Mouse (Mus musculus) right cerebral cortex, postnatal 14 days (tissue): ENCODE results near the gene Vdac1.

Experiments used
- DNase-seq: peaks from one replicate; pipeline ENCODE4 v3.0.0; 2022

Vdac1 gene

DNA sequence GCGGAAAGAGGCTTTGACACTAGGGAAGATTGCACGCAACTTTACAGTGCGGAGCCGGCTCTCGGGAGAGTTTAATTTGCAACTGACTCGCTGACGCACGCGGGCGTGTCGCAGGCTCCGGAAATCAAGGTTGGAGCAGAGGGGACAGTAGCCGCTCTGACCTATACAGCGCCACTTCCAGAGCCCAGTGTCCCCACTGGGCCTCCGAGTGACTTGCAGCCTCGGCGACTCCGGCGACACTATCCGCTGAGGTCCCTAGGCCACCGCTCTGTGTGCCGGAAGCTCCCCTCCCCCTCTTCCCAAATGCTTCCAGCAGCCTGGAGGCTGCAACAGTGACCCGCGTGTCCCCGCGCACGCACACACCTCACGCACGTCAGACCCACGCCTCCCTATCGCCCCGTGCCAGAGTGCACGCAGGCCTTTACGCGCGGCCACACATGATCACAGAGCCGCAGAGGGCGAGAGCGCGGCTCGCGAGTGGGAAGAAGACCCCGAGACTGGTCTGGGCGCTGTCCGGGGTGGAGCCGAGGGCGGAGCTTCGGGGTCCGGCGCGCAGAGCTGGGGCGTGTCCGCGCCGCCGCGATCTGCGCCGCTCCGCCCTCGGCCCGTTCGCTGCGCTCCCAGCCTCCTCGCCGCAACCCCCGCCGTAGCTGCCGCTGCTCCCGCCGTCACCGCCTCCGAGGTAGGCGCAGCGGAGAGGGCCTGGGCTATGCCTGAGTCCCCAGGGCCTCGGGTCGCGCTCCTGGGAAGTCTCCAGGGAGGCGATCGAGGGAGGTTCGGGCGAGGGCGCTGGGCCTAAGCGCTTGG is at the start of gene Vdac1:
Gene Vdac1, plus strand, starts transcription at position 390 of the 807 bp plus-strand sequence.
- peak; percentile 87 for DNase-seq

DNA sequence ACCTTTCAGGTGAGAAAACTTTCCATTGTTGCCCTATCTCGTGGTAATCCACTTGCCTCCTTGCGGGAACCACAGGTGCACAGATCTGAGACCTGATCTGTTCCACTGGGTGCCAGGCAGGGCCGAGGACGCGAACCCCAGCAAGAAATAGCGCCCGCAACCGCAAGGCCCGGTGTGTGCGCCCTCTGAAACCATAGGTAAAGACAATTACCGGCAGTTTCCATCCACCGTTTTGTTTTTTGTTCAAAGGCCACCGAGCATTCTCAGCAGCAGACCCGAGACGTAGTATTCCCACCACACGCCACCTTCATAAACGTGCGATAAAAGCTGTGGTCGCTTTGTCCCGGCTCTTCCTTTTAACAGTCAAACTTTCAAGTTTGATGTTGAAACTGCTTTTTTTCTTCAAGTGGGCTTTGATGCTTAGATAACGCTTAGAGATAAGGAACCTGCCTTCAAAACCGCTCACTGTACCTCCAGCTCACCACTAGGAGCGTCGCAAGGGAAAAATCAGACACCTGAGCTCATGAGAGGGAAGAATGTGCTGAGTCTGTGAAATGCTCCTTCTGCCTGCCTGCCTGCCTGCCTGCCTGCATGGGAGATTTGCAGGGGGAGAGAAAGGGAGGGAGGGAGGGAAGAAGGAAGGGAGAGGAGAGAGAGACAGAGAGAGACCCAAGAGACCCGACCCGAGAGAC is 46.4 kb upstream of the Vdac1 start:
- no peak for DNase-seq

DNA sequence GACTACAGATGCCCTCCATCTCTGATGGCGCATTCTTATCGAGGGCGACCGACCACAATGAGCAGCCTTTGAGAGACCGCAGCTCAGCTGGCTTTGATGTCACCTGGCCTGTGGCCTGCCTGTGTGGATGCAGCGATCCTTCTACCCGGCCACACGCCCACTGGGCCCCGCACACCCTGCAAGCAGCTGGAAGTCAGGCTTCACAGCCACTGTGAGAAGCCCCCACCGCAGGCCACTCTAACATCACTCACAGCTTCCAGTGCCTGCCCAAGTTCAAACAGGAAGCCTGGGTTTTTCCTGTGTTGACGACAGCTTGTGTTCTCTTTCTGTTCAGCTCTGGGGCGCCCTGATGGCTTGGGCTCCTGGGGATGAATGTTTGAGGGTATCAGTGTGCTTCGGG is 42.2 kb upstream of the Vdac1 start:
- DNase-seq = no peak

DNA sequence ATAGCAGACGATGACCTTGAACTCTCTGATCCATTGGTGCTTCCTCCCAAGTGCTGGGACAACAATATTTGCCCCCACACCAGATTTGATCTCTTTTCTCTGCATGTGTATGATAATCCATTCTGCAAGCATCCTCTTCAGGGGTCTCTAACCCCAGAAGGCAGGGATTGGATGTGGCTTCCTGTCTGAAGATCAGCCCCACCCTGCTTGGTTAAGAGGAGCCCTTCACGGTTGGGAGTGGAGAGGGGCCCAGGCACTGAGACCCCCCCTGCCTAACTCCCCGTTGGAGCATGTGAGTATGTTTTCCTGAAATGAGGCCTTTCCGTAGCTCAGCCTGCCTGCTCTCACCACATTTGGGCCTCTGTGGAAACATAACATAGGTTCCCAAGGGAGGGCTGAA is 41.0 kb upstream of the Vdac1 start:
- no peak for DNase-seq

DNA sequence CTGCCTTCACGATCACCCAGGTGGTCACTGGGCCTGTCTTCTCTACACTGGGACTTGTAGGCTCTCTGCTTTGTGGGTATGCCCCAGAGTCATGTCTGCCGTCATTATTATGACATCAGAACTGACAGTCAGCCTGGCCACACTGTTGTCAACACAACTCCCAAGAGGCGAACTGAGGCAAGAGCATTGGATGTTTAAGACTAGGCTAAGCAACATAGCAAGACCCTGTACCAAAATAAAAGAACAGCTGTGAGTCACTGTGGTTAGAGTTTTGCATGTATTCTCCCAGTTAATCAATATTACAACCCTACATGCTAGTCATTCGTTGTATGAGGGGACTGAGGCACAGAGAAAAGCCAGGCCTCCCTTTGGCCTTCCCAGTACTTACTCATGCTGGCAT is 40.1 kb upstream of the Vdac1 start:
- DNase-seq = no peak

DNA sequence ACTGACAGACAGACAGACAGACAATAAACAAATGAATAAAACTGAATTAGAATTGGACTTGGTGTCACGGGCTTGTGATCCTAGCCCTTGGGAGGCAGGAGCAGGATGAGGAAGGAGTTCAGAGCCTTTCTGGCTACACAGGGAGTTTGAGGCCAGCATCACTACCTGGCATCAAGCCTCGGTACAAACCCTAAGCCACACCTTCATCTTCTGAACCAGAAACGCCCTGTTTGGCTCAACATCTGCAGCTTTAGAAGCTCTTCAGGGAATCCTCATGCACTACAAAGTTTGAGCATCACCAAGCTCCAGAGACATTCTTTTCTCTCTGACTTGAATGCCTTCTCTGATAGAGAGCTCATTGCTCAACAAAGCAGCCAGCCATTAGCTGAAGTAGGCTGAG is 39.1 kb upstream of the Vdac1 start:
- no peak for DNase-seq

DNA sequence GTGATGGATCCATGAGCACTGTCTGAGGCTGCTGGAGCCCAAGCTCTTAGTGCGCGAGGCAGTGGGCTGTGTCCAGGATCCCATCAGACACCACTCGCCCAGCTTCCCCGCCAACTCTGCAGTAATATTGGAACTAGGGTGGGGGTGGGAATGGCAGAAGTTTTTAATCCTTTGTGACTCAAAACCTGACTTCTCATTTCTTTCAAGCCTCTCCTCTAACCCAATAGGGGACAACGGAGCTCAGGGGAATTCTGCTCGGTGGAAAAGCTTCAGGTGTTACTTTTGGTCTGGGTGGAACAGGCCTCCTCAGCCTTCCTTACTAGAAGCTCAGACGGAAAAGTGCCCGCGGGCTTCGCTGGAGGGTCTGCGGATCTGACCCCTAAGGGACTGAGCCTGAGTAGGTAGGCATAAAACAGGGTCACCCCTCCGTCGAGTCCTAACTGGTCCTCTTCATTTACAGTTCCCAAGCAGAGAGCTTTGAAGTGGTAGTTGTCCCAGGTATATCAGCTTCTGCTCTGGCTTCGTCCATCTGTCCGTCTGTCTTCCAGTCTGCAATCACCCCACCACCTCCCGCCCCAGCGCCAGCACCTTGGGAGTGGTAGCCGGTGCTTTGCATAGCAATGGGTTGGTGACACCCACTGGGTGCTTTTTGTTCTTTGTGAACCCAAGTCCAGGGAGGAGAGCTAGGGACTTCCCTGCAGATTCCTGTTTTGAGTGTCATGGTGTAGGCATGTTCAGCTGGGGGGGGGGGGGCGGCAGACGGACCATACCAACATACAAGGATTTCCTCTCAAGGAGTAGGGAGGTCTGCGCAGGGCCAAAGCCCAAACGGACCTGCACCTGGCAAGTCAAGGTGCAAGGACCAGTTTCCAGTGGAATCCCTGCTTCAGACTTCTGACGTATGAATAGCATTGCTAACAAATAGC is 36.0 kb upstream of the Vdac1 start:
- no peak for DNase-seq

DNA sequence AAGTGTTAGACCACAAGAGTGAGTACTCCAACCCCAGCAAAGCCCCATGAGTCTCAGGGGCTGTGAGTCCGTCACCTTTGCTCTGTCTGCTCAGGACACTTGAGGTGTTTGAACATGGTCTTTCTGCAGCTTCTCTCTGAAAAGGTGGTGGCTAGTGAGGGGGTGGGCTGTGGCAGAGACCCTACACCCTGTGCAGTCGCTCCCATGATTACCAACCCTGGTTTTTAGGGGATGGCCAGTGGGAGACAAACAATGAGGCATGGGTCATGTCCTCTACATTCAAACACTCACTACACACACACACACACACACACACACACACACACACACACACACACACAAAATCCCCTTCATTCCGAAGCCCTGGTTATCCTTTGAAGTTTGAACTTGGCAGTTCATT is 33.3 kb upstream of the Vdac1 start:
- DNase-seq = no peak

DNA sequence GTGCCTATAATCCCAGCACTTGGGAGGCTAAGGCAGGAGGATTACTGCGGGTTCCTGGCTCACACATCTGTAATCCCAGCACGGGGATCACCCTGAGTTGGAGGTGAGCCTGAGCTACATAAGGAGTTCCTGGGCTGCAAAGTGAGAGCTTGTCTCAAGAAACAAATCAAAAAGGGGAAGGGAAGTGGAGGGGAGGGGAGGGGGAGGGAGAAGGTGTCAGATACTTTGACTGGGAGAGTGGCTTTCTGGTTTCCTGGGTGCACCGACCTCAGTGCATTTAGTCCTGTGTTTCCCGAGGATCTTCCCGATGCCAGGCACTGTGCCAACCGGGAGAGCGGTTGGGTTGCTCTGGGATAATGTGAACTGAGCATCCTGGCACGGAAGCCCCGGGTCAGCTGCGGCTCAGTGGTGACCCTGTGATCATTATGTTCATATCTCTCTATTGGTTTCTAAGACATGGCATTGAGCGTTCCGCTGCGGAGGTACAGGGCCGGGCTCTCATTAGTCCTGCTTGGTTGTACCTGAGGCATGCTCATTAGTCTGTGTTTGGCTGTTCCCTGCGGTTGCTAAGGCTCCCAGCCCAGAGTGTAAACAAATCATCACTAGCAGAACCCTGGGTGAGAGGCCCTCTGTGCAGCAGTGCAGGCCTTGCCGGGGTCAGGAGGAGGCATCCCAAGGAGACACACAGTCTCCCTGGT is 28.1 kb upstream of the Vdac1 start:
- no peak for DNase-seq

DNA sequence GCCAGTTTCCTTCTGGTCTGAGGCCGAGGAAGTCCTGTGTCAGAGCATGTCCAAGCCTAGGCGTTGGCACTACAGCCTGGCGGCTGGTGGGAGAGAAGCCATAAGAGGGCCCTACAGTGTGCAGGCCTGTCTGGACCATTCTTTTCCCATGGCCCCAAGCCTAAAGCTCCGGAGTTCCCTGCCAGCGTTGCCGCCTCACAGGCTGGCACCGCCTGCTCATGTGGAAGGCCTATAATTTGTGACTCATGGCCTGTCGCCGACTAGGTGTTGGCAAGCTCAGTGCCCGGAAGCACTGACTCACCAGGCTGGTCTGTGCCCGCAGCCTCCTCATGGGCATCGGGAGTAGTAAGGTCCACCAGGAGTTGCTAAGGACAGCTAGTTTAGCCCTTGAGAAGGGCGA is 27.0 kb upstream of the Vdac1 start:
- peak; percentile 46 for DNase-seq

DNA sequence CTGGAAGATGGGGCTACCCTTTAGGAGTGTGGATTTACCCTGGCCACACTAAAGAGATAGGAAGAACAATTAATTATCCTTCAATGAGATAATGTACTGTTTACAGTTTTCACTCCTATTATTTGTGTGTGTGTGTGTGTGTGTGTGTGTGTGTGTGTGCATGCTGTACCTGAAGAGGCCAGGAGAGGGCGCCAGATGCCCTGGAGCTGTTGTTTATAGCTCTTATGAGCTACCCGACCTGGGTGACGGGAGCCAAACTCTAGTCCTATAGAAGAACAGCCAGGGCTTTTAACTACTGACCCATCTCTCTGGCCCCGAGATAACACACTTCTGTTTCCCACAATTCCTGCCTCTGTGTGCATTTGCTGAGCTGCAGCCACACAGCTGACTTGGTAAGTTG is 25.4 kb upstream of the Vdac1 start:
- no peak for DNase-seq

DNA sequence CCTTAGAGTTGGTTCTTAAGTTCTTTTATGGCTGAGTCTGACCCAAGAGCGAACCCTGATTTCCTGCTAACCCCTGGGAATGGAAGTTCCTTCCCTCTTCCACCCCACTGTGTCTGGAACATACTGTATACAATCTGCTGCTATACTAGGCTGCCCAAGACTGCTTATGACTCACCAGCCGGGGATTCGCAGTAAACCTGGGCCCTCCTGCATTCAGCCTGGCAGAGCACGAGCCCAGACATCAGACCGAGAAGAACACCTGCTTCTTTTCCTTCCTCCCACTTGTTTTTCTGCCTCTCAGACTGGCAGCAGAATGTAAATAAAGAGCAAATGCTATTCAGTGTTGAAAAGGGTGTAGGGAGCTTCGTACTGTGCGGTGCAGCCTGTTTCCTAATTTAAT is 24.7 kb upstream of the Vdac1 start:
- DNase-seq = peak; percentile 32

DNA sequence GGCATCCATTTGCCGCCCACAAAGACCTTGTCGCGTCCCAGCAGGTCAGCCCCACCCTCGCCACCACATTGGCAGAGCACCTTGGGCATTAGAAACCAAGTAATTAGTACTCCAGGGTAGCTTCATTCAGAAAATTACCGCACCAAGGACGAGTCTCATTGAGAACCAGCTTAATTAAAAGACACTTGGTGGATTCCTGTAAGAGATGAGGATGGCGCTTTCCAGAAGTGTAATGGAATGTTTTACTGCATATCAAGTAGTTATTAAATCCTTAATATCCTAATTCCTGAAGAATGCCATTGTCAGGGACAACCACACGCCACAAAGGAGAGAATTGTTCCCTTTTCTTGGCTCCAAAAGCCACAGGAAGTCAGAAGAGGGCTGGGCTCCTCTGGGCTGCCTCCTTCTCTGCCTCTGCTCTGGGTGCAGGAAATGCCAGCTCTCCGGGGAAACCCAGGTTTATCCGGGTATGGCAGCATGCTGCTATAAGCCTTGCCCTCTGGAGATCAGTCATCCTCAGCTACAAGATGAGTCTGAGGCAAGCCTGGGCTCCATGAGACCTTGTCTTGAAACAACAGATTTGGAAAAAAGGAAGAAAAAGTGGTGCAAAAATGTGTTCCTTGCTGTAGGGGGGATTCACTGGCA is 22.9 kb upstream of the Vdac1 start:
- DNase-seq = no peak

DNA sequence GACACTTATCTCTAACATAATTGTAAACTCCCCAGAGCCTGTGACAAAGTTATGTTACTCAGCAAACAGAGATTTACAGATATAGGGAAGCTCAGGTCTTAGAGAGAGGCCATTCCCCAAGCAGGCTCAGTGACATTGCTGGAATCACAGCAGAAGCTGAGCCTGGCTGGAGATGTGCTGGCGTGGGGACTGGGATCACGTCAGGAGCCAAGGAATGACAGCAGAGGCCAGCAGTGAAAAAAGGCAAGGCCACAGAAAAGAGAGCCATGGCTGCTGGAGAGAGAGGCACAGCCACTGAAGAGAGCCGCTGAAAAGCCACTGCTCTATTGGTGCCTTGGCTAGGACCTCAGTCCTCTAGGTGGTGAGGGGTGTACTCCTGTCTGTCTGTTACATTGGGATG is 22.3 kb upstream of the Vdac1 start:
- DNase-seq = no peak

DNA sequence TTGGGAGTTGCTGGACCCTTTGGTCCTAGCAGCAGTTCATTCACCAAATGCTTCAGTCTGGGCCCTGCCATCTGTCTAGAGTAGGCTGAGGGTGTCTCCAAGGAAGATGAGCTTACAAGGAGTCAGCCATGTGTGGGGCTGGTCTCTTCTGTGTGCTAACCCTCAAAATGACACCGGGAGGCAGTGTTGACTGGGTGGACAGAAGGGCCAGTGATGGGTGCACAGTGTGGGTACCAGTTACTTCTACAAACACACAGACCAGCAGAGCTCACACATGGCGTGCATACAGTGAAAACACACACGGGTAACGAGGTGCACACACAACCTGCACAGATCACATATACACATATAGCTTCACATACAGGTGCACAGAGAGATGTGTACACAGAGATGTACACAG is 21.6 kb upstream of the Vdac1 start:
- no peak for DNase-seq

DNA sequence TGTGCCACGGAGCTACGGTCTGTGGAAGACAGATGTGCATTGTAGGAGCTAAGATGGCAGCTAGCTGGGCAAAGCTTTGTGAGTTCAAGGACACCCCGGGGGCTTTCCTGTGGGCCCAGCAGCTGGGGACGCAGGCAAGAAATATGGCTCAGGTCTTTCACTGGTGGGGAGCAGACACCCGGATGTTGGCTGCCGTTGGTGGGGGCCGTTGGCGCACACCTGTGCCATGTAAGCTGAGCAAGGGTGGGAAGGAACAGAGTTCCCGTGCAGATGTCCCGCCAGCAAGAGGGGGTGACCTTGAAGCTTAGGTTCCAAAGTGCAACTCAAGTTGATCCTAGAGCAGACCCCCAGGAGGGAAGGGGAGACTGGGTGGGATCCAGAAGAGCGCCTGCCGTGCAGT is 21.1 kb upstream of the Vdac1 start:
- DNase-seq = no peak

DNA sequence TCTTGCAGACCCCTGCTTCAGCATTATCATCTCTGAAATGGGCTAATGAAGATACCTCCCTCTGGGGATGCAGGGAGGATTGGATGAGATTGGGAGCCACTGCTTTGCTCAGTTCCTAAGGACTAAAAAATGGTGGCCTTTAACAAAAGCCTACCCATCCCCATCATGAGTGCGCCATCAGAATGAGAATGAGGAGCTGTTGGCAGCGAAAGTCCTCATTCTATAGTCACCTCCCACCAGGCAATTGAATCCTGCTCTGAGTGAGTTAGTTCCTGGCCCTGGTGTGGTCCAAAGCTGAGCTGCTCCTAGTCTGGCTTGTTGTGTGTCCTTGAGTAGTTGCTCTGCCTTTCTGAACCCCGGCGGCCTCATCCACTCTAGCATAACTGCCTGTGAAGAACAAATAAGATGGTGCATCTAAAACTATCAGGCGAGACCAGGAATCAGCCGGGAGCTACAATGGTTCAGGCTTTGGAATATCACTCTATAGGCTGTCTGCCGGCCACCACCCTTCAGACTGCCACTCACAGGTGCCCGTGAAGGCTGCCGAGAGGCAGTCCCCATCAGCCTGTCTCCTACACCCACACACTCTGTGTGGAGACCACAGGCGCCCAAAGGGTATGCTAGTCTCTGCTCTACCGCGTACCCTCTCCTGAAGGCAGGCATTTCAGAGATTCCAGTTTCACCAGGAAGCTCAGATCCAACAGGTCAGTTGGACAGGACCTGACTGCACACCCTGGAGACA is 20.4 kb upstream of the Vdac1 start:
- DNase-seq = no peak

DNA sequence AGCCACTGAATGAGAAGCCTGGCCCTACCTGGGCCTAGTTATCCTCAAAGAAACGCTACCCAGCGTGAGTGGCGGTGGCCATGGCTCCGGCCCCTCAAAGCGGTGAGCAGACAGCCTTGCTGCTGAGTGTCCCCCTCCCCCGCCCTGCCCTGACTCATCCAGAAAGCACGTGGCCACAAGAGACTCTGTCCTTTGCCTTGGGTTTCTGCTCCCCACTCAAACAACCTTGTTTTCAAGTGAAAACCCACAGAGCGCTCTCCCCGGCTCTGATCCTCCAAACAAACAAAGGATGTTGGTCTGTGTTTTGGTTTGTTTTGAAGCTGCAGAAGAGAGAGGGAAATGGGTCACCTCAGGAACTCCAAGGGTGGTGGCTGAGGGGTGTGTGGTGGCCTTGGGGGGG is 19.7 kb upstream of the Vdac1 start:
- no peak for DNase-seq

DNA sequence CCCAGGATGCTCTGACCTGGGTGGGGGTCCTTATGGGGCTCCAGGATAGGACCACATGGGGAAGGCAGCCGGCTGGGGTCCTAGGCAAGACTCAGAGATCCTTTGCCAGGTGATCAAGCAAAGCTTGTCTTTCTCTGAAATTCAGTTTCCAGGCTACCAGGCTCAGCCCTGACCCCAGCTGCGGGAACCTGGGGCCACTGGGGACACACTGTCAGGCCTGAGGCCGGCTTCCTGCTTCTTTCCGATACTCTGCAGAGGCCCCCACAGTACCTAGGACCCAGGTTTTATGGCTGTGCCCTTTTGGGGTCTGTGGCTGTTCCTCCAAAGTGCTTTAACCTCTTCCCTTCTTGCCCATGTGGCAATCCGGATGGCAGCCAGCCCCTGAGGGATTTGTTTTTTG is 19.2 kb upstream of the Vdac1 start:
- DNase-seq = no peak

DNA sequence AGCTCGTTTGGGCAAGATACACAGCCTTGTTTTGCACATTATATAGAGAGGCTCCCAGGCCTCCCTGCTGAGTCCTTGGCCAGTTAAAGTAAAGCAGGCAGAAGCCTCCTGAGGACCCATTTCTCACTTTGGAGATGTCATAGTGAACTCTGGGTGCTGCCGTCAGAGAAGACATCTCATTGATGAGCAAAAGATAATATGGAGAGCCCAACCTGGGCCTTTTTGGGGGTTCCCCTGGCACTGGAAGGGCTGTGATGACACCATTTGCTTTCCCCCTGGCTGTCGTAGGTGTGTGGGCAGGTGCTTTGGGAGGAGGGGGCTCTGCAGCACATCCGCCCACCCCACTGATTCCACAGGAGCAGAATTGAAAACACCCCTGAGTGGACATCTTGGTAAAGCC is 18.4 kb upstream of the Vdac1 start:
- DNase-seq = no peak

DNA sequence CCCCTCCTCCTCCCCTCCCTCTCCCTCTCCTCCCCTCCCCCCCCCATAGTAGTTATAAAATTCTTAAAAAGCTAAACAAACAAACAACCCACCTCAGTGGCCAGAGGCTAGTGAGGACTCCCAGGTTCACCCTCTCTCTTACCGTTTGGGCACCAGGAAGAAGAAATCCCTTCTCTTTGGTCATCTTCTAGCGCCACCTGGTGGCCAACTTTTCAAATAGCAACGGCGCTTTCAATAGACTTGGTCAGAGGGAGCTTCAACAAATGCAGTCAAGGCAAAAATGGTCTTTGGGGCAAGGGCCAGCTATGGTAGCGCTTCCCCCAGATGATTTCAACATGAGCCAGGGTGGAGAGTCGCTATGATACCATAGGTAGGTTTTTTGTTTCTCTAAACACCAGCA is 17.5 kb upstream of the Vdac1 start:
- DNase-seq = peak; percentile 81
